Mouse (Mus musculus) lung, postnatal 0 days (tissue): Measurements from ENCODE around the gene Ap2s1. TPM values are rescaled to one million over a fixed set of nuclear protein-coding genes. Genes with fewer than 3 reads are reported as not detected.

ENCODE experiments used
- ATAC-seq: fragments of 200-750 bp; cut with Nextera tagmentation; 2 replicates; pipeline ENCODE4 v1.8.0; 2017; ENCODE audit warnings: moderate library complexity
- DNase-seq: peaks from one replicate; pipeline ENCODE4 v3.0.0-alpha.2; 2016; ENCODE audit warnings: low spot score
- H3K27ac ChIP-seq: fragments of 300-500 bp; sonication (generic); 2 replicates; pipeline ENCODE4 v1.5.1; 2014; ENCODE audit warnings: antibody characterized with exemption, mild to moderate bottlenecking, low read length, mixed read lengths
- H3K27me3 ChIP-seq: fragments of 300-500 bp; sonication (generic); replicated peaks from 2 replicates; pipeline ENCODE4 v1.6.1; 2014; ENCODE audit warnings: low read length, mixed read lengths; ENCODE audit not compliant: insufficient read depth
- H3K36me3 ChIP-seq: fragments of 300-500 bp; sonication (generic); 2 replicates; pipeline ENCODE4 v1.6.1; 2014; ENCODE audit warnings: low read length, mixed read lengths; ENCODE audit not compliant: insufficient read depth
- H3K4me1 ChIP-seq: fragments of 300-500 bp; sonication (generic); 2 replicates; pipeline ENCODE4 v1.6.1; 2014; ENCODE audit warnings: antibody characterized with exemption, low read depth, low read length, mixed read lengths; ENCODE audit not compliant: insufficient read depth
- H3K4me2 ChIP-seq: fragments of 300-500 bp; sonication (generic); replicated peaks from 2 replicates; pipeline ENCODE4 v1.6.1; 2014; ENCODE audit warnings: low read depth, mild to moderate bottlenecking, low read length, moderate library complexity, mixed read lengths
- H3K4me3 ChIP-seq: fragments of 300-500 bp; sonication (generic); 2 replicates; pipeline ENCODE4 v1.5.1; 2014; ENCODE audit warnings: low read depth, low read length
- H3K9ac ChIP-seq: fragments of 300-500 bp; sonication (generic); replicated peaks from 2 replicates; pipeline ENCODE4 v1.6.1; 2014; ENCODE audit warnings: low read depth, mild to moderate bottlenecking
- H3K9me3 ChIP-seq: fragments of 300-500 bp; sonication (generic); 2 replicates; pipeline ENCODE4 v1.6.1; 2016; ENCODE audit warnings: low read length, mixed read lengths
- CTCF ChIP-seq: IDR thresholded peaks from 2 replicates; pipeline ENCODE4 v1.5.1; 2016; ENCODE audit warnings: antibody characterized with exemption, mild to moderate bottlenecking
- EP300 ChIP-seq: IDR thresholded peaks from 2 replicates; pipeline ENCODE4 v1.6.1; 2016; ENCODE audit warnings: antibody characterized with exemption, mild to moderate bottlenecking, control low read depth
- WGBS: fragments of 180-500 bp; shearing (Covaris S2); extraction: QIAGEN DNeasy Blood & Tissue Kit; methylation state at CpG from one replicate; pipeline ENCODE4 v1.1.7; 2014; 5-methylcytosine and 5-hydroxymethylcytosine counted together
- polyA plus RNA-seq: library from polyadenylated mRNA; unstranded; fragments of >200 nt; fragmentation: Nextera tagmentation; extraction: Ambion mirVana; gene quantifications from 2 replicates; pipeline ENCODE4 v1.2.1, GENCODE M21; 2015

The Ap2s1 gene
- polyA plus RNA-seq, 1 experiment from 2014 or later, result 261 TPM

DNA sequence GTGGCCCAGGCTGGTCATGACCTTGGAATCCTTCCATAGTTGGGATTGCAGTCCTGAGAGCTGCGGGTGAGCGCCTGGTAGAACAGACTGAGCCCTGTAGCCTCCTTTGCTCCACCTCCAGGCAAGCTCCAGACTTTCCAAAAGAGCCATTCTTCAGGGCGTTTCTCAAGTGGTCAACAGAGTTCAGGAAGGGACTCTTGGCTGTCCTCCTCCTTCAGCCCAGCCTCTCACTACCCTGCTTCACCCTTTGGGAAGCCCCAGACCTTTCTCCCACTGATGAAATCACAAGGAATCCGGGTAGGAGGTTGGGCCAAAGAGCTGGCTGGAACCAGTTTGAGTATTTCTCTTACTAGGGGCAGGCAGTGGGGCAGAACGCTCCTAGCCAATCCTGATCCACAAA lies 41.9 kb downstream of the Ap2s1 start:
- TF ChIP-seq CTCF (peak; percentile 40), EP300 (peak; percentile 62)
- Histone ChIP-seq H3K4me2 (0 out of 2 replicates have a peak overlapping the region, but pooled peaks have one; percentile 97), H3K36me3 (no peaks in the 10 kb centered on the region), H3K9me3 (no peaks in the 10 kb centered on the region), H3K4me3 (no peak overlapping the region), H3K4me1 (peaks cover 3% of the 10 kb centered on the region; the same call in 1 of the 2 replicates), H3K27me3 (no peaks in the 10 kb centered on the region), H3K9ac (no peak overlapping the region), H3K27ac (peak overlapping the region; percentile 87)
- peak; percentile 72 for ATAC-seq
- DNase-seq, result peak; percentile 97
- WGBS, result 20% methylated on average over 5 of the region's 5 CpGs

DNA sequence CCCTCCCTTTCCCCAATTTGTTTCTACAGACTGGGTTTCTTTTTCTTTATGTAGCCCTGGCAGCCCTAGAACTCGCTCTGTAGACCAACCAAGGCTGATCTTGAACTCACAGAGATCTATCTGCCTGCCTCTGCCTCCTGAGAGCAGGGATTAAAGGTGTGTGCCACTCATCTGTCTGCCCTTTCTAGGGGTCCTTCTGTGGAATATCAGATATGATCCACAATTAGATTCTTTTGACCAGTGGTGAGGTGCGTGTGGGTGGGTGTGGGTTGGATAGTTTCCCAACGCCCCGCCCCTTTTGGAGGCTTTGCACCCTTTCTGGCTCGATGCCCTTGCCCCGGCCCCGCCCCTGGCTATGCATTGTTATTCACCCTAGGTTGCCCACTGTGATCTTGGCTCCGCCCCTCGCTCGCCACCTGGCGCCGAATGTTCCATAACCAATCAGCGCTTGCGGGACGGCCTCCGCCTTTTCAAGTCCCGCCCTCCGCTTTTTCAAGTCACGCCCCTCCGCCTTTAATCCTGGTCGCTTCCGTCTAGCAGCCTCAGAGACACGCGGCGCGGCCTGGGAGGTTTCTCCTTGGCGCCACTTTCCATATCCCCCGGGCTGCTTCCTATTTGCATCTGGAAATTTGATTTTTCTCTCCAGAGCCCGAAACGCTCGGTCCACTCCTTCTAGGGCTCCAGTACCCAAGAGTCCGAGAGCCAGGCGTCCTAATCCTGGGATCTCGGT lies 42.8 kb downstream of the Ap2s1 start, which contains the start of gene Slc1a5:
Gene Slc1a5, plus strand, starts transcription at position 516 of the 730 bp plus-strand sequence.
- H3K4me2 ChIP-seq, result peak within 1 kb of the TSS; percentile 97
- peak within 1 kb of the TSS; percentile 76 for H3K4me3 ChIP-seq
- no peaks in the 10 kb centered on the region for H3K9me3 ChIP-seq
- no peaks in the 10 kb centered on the region; the same call in 1 of the 2 replicates for H3K36me3 ChIP-seq
- TF ChIP-seq CTCF (peak; percentile 31), EP300 (no peak; the same call in 1 of the 2 replicates)
- DNase-seq, result peak; percentile 99
- 3% methylated on average over 34 of the region's 34 CpGs for WGBS
- peak within 1 kb of the TSS; percentile 72 for H3K9ac ChIP-seq
- H3K27ac ChIP-seq, result peak within 1 kb of the TSS; percentile 87
- H3K4me1 ChIP-seq, result peaks cover 3% of the 10 kb centered on the region; the same call in 1 of the 2 replicates
- ATAC-seq, result peak; percentile 72
- no peaks in the 10 kb centered on the region for H3K27me3 ChIP-seq

DNA sequence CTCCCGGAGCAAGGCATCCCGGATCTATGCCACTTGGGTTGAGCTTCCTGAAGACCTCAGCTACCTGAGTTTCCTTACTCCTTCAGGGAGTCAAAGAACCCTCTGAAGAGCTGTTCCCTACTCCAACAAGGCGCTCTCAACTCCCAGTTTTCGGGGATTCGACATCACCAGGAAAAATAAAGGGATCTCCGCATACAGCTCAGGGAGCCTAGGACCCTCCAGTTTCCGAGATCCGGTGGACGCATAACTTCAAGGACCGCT lies 43.3 kb downstream of the Ap2s1 start:
- Histone ChIP-seq H3K4me3 (peak overlapping the region; percentile 76), H3K9ac (peak overlapping the region; percentile 72), H3K36me3 (peaks cover 3% of the 10 kb centered on the region), H3K9me3 (no peaks in the 10 kb centered on the region), H3K4me2 (peak overlapping the region; percentile 97), H3K27me3 (no peaks in the 10 kb centered on the region), H3K27ac (peak overlapping the region; percentile 85), H3K4me1 (peaks cover 3% of the 10 kb centered on the region; the same call in 1 of the 2 replicates)
- peak; percentile 14 for DNase-seq
- no peak for ATAC-seq
- under 1% methylated on average over 10 of the region's 10 CpGs for WGBS
- TF ChIP-seq CTCF (no peak), EP300 (no peak)

DNA sequence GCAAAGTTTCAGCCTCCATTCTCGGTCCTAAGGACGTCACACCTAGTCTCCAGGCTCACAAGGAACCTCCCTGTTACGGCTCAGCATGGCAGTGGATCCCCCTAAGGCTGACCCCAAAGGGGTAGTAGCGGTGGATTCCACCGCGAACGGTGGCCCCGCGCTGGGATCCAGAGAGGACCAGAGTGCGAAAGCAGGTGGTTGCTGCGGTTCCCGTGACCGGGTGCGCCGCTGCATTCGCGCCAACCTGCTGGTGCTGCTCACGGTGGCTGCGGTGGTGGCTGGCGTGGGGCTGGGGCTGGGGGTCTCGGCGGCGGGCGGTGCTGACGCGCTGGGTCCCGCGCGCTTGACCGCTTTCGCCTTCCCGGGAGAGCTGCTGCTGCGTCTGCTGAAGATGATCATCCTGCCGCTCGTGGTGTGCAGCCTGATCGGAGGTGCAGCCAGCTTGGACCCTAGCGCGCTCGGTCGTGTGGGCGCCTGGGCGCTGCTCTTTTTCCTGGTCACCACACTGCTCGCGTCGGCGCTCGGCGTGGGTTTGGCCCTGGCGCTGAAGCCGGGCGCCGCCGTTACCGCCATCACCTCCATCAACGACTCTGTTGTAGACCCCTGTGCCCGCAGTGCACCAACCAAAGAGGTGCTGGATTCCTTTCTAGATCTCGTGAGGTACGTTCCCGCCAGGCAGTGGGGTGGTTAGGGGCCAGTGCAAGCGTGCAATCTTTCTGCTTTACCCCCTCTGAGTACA lies 43.8 kb downstream of the Ap2s1 start:
- Histone ChIP-seq H3K4me1 (peaks cover 3% of the 10 kb centered on the region; the same call in 1 of the 2 replicates), H3K27me3 (no peaks in the 10 kb centered on the region), H3K9me3 (no peaks in the 10 kb centered on the region), H3K36me3 (peaks cover 3% of the 10 kb centered on the region), H3K4me3 (peak overlapping the region; percentile 76), H3K4me2 (peak overlapping the region; percentile 97), H3K27ac (peak overlapping the region; percentile 85), H3K9ac (peak overlapping the region; percentile 72)
- no peak for TF ChIP-seq CTCF
- no peak for TF ChIP-seq EP300
- ATAC-seq (no peak), DNase-seq (peak; percentile 31)
- under 1% methylated on average over 59 of the region's 60 CpGs for WGBS

DNA sequence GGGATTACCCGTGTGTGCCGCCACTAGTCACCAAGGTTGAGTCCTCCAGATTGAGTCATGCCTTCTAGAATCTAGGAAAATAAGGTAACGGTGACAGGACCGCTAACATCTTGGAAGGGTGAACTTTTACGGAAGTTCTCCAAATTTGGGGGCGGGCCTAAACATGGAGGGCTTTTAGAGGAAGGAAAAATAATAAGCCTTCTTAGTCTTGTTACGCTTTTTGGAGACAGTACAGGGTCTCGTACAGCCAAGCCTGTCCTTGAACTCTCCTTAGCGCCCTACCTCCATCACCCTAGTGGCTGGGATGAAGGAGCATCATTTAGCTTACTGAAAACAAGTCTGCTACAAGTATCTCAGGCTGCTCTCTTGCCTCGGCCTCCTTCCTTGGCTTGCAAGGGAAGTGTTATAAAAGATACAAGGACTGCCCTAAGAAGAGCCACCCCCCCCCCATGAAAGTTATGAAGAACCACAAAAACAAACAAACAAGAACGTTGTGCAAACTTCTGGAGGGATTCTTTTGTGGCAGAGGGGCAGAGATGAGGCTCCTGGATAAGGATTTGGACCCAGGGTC lies 44.4 kb downstream of the Ap2s1 start:
- Histone ChIP-seq H3K27ac (peak overlapping the region; percentile 85), H3K9me3 (no peaks in the 10 kb centered on the region), H3K36me3 (peaks cover 3% of the 10 kb centered on the region), H3K27me3 (no peaks in the 10 kb centered on the region), H3K4me3 (peak overlapping the region; percentile 76), H3K4me2 (peak overlapping the region; percentile 97), H3K4me1 (peaks cover 3% of the 10 kb centered on the region; the same call in 1 of the 2 replicates), H3K9ac (peak overlapping the region; percentile 72)
- ATAC-seq, result no peak
- TF ChIP-seq EP300, result no peak
- no peak; the same call in 1 of the 2 replicates for TF ChIP-seq CTCF
- 8% methylated on average over 11 of the region's 11 CpGs for WGBS
- peak; percentile 25 for DNase-seq

DNA sequence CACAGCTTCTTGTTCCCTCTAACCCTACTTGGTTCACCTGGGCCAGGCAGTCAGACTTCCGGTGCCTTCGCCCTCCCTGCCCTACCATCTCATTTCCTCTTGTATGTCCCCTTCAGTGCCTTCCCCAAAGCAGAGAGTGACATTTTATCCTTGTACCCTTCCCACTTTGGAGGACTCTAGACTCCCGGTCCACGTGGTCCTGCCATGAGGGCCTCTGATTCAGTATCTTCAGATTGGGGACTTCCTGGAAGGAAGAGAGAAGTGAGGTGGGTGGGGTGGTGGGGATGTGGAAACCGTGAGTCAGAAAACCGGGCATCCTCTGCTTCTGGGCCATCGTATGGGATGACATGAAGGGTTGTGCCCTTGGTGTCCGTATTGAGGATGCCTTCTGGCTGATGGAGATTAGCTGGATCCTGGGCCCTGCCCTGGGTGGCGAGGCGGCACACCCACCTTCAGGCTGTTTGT lies 45.0 kb downstream of the Ap2s1 start:
- Histone ChIP-seq H3K27ac (peak overlapping the region; percentile 85), H3K4me1 (peaks cover 3% of the 10 kb centered on the region; the same call in 1 of the 2 replicates), H3K36me3 (peaks cover 3% of the 10 kb centered on the region), H3K9me3 (no peaks in the 10 kb centered on the region), H3K4me2 (peak overlapping the region; percentile 97), H3K27me3 (no peaks in the 10 kb centered on the region), H3K9ac (0 out of 2 replicates have a peak overlapping the region, but pooled peaks have one; percentile 29), H3K4me3 (peak overlapping the region; percentile 76)
- peak; percentile 4; the same call in 1 of the 2 replicates for ATAC-seq
- DNase-seq, result peak; percentile 74
- WGBS, result 30% methylated on average over 10 of the region's 10 CpGs
- TF ChIP-seq CTCF (no peak), EP300 (peak; percentile 78; the same call in 1 of the 2 replicates)
